Mouse (Mus musculus) hindbrain, embryonic 10.5 days (tissue): ENCODE measurements around the gene Tnfaip8l2. TPM values are rescaled to one million over a fixed set of nuclear protein-coding genes. Genes with fewer than 3 reads are reported as not detected.
A peak's percentile ranks its signal among the peaks of the same experiment; 100 is the strongest.
"Not testable (repeated sequence)": the region's sequence is repeated elsewhere in the genome, so short reads cannot be mapped to it uniquely, and the experiment has no call there.

Source experiments
- DNase-seq: peaks from one replicate; pipeline ENCODE4 v3.0.0-alpha.2; 2017; ENCODE audit warnings: low spot score
- H3K27ac ChIP-seq: fragments of 300-500 bp; sonication (generic); 2 replicates; pipeline ENCODE4 v1.5.1; 2016; ENCODE audit warnings: mild to moderate bottlenecking, moderate library complexity
- H3K27me3 ChIP-seq: fragments of 300-500 bp; sonication (generic); 2 replicates; pipeline ENCODE4 v1.6.1; 2016; ENCODE audit warnings: mild to moderate bottlenecking; ENCODE audit not compliant: poor library complexity, insufficient read depth, severe bottlenecking
- H3K36me3 ChIP-seq: fragments of 300-500 bp; sonication (generic); 2 replicates; pipeline ENCODE4 v1.6.1; 2016; ENCODE audit warnings: mild to moderate bottlenecking, moderate library complexity
- H3K4me1 ChIP-seq: fragments of 300-500 bp; sonication (generic); replicated peaks from 2 replicates; pipeline ENCODE4 v1.6.1; 2016; ENCODE audit warnings: mild to moderate bottlenecking
- H3K4me3 ChIP-seq: fragments of 300-500 bp; sonication (generic); 2 replicates; pipeline ENCODE4 v1.5.1; 2016; ENCODE audit warnings: mild to moderate bottlenecking, moderate library complexity
- H3K9me3 ChIP-seq: fragments of 300-500 bp; sonication (generic); 2 replicates; pipeline ENCODE4 v1.6.1; 2016; ENCODE audit warnings: mild to moderate bottlenecking, moderate library complexity
- WGBS: fragments of 180-500 bp; shearing (Covaris S2); methylation state at CpG from one replicate; pipeline ENCODE4 v1.1.7; 2016; 5-methylcytosine and 5-hydroxymethylcytosine counted together
- polyA plus RNA-seq: library from polyadenylated mRNA; unstranded; fragments of >200 nt; fragmentation: Nextera tagmentation; extraction: Ambion mirVana; gene quantifications from 2 replicates; pipeline ENCODE4 v1.2.1, GENCODE M21; 2016

Gene Tnfaip8l2
- polyA plus RNA-seq, 1 experiment from 2014 or later = 2.9 TPM

- DNase-seq = peak; percentile 86
- H3K27ac ChIP-seq = no peak overlapping the region
- peaks cover 25% of the 10 kb centered on the region for H3K36me3 ChIP-seq
- 0 out of 2 replicates have a peak, but pooled peaks cover 3% of the 10 kb centered on the region for H3K4me1 ChIP-seq
- H3K4me3 ChIP-seq = no peak overlapping the region
- no peaks in the 10 kb centered on the region for H3K9me3 ChIP-seq
- no peaks in the 10 kb centered on the region for H3K27me3 ChIP-seq
- 11% methylated on average over 5 of the region's 5 CpGs for WGBS
Observed at GRCm38 (mm10) chr3:95142617-95143011, 454 bp upstream of the Tnfaip8l2 start.

- no peak for DNase-seq
- no peak overlapping the region for H3K27ac ChIP-seq
- peaks cover 25% of the 10 kb centered on the region for H3K36me3 ChIP-seq
- no peak overlapping the region for H3K4me3 ChIP-seq
- H3K27me3 ChIP-seq = no peaks in the 10 kb centered on the region
- 0 out of 2 replicates have a peak, but pooled peaks cover 3% of the 10 kb centered on the region for H3K4me1 ChIP-seq
- WGBS = 95% methylated on average over 9 of the region's 9 CpGs
- H3K9me3 ChIP-seq = no peaks in the 10 kb centered on the region
Observed at GRCm38 (mm10) chr3:95141474-95141873, 686 bp downstream of the Tnfaip8l2 start.

- Histone ChIP-seq H3K4me3 (no peak overlapping the region), H3K27me3 (no peaks in the 10 kb centered on the region), H3K36me3 (peaks cover 25% of the 10 kb centered on the region), H3K4me1 (0 out of 2 replicates have a peak, but pooled peaks cover 5% of the 10 kb centered on the region), H3K27ac (no peak overlapping the region), H3K9me3 (no peaks in the 10 kb centered on the region)
- DNase-seq = no peak
- WGBS = 86% methylated on average over 6 of the region's 6 CpGs
Observed at GRCm38 (mm10) chr3:95140795-95141194, 1.4 kb downstream of the Tnfaip8l2 start.

- Histone ChIP-seq H3K4me3 (no peak overlapping the region), H3K27me3 (no peaks in the 10 kb centered on the region), H3K4me1 (peaks cover 10% of the 10 kb centered on the region), H3K36me3 (peaks cover 25% of the 10 kb centered on the region), H3K9me3 (no peaks in the 10 kb centered on the region), H3K27ac (no peak overlapping the region)
- DNase-seq = no peak
- 60% methylated on average over 18 of the region's 18 CpGs for WGBS
Observed at GRCm38 (mm10) chr3:95140289-95140595, 1.9 kb downstream of the Tnfaip8l2 start.

- Histone ChIP-seq H3K36me3 (peaks cover 25% of the 10 kb centered on the region), H3K4me3 (no peak overlapping the region; the same call in 1 of the 2 replicates)
- 75% methylated on average over 25 of the region's 25 CpGs for WGBS
Observed at GRCm38 (mm10) chr3:95139586-95140288, 2.4 kb downstream of the Tnfaip8l2 start.

GRCm38 (mm10) chr3:95136336-95136735, 5.8 kb downstream of the Tnfaip8l2 start:
- H3K27ac ChIP-seq = no peak overlapping the region

More at GRCm38 (mm10) chr3:95139586-95140288, 2.4 kb downstream of the Tnfaip8l2 start:
- no peaks in the 10 kb centered on the region for H3K27me3 ChIP-seq
- no peak for DNase-seq
- H3K27ac ChIP-seq = no peak overlapping the region
- H3K9me3 ChIP-seq = no peaks in the 10 kb centered on the region
- peaks cover 15% of the 10 kb centered on the region for H3K4me1 ChIP-seq

GRCm38 (mm10) chr3:95135433-95136052, 6.6 kb downstream of the Tnfaip8l2 start:
- Histone ChIP-seq H3K4me1 (peaks cover 23% of the 10 kb centered on the region), H3K27me3 (no peaks in the 10 kb centered on the region), H3K9me3 (no peaks in the 10 kb centered on the region), H3K36me3 (peaks cover 37% of the 10 kb centered on the region), H3K4me3 (peak overlapping the region; percentile 46), H3K27ac (no peak overlapping the region)
- no peak for DNase-seq
- WGBS = 88% methylated on average over 7 of the region's 7 CpGs

More at GRCm38 (mm10) chr3:95136336-95136735, 5.8 kb downstream of the Tnfaip8l2 start:
- peaks cover 39% of the 10 kb centered on the region for H3K36me3 ChIP-seq
- no peak for DNase-seq
- H3K4me1 ChIP-seq = peaks cover 23% of the 10 kb centered on the region
- H3K4me3 ChIP-seq = no peak overlapping the region
- H3K9me3 ChIP-seq = no peaks in the 10 kb centered on the region
- H3K27me3 ChIP-seq = no peaks in the 10 kb centered on the region
- 92% methylated on average over 3 of the region's 3 CpGs for WGBS

- DNase-seq = no peak
- Histone ChIP-seq H3K36me3 (peaks cover 36% of the 10 kb centered on the region), H3K9me3 (no peaks in the 10 kb centered on the region), H3K4me1 (peaks cover 23% of the 10 kb centered on the region), H3K4me3 (peak overlapping the region; percentile 46), H3K27me3 (no peaks in the 10 kb centered on the region), H3K27ac (no peak overlapping the region)
- 33% methylated on average over 6 of the region's 6 CpGs for WGBS
Observed at GRCm38 (mm10) chr3:95135023-95135422, 7.1 kb downstream of the Tnfaip8l2 start.

GRCm38 (mm10) chr3:95134133-95134532, 8.0 kb downstream of the Tnfaip8l2 start:
- not testable (repeated sequence) for H3K9me3 ChIP-seq, DNase-seq, H3K27me3 ChIP-seq, H3K27ac ChIP-seq
- Histone ChIP-seq H3K36me3 (peaks cover 37% of the 10 kb centered on the region), H3K4me1 (peaks cover 23% of the 10 kb centered on the region), H3K4me3 (peak overlapping the region; percentile 68; the same call in 1 of the 2 replicates)
- no CpG with 5 or more reads among the region's 12 CpGs for WGBS

- WGBS = under 1% methylated on average over 20 of the region's 20 CpGs
- peak; percentile 90 for DNase-seq
- Histone ChIP-seq H3K4me1 (peaks cover 23% of the 10 kb centered on the region), H3K27me3 (no peaks in the 10 kb centered on the region), H3K9me3 (no peaks in the 10 kb centered on the region), H3K4me3 (peak within 1 kb of the TSS; percentile 68), H3K27ac (peak within 1 kb of the TSS; percentile 91), H3K36me3 (peaks cover 41% of the 10 kb centered on the region)
Observed at GRCm38 (mm10) chr3:95133680-95134101, 8.5 kb downstream of the Tnfaip8l2 start, which contains the start of the genes Scnm1 and Lysmd1. Gene Scnm1, minus strand, starts transcription at chr3:95134011. Gene Lysmd1, plus strand, starts transcription at chr3:95134088.

- H3K4me3 ChIP-seq = peak overlapping the region; percentile 68
- H3K27me3 ChIP-seq = no peaks in the 10 kb centered on the region
- DNase-seq = no peak
- H3K9me3 ChIP-seq = no peaks in the 10 kb centered on the region
- WGBS = 62% methylated on average over 11 of the region's 11 CpGs
- H3K36me3 ChIP-seq = peaks cover 46% of the 10 kb centered on the region
- H3K27ac ChIP-seq = peak overlapping the region; percentile 91
- H3K4me1 ChIP-seq = peaks cover 23% of the 10 kb centered on the region
Observed at GRCm38 (mm10) chr3:95133176-95133575, 9.0 kb downstream of the Tnfaip8l2 start.

- H3K36me3 ChIP-seq = peaks cover 43% of the 10 kb centered on the region
- DNase-seq, H3K27ac ChIP-seq, H3K27me3 ChIP-seq, H3K9me3 ChIP-seq: not testable (repeated sequence)
- H3K4me1 ChIP-seq = peaks cover 20% of the 10 kb centered on the region
- peak overlapping the region; percentile 68; the same call in 1 of the 2 replicates for H3K4me3 ChIP-seq
- WGBS = 79% methylated on average over 2 of the region's 2 CpGs
Observed at GRCm38 (mm10) chr3:95132389-95132788, 9.8 kb downstream of the Tnfaip8l2 start.

- peaks cover 43% of the 10 kb centered on the region for H3K36me3 ChIP-seq
- no peak overlapping the region for H3K4me3 ChIP-seq
- no peak for DNase-seq
- peaks cover 11% of the 10 kb centered on the region for H3K4me1 ChIP-seq
- 90% methylated on average over 5 of the region's 5 CpGs for WGBS
- no peaks in the 10 kb centered on the region for H3K9me3 ChIP-seq
- H3K27me3 ChIP-seq = no peaks in the 10 kb centered on the region
- no peak overlapping the region for H3K27ac ChIP-seq
Observed at GRCm38 (mm10) chr3:95130081-95130480, 12.1 kb downstream of the Tnfaip8l2 start.
